Mouse (Mus musculus): ENCODE data around the gene Prr23a3. TPM values are rescaled to one million over a fixed set of nuclear protein-coding genes. Genes with fewer than 3 reads are reported as not detected.

The Prr23a3 gene
- 0.12 TPM in 1 of 2 replicates, not detected in the other for polyA plus RNA-seq (2015; fragmentation: Nextera tagmentation; extraction: Ambion mirVana)

DNA sequence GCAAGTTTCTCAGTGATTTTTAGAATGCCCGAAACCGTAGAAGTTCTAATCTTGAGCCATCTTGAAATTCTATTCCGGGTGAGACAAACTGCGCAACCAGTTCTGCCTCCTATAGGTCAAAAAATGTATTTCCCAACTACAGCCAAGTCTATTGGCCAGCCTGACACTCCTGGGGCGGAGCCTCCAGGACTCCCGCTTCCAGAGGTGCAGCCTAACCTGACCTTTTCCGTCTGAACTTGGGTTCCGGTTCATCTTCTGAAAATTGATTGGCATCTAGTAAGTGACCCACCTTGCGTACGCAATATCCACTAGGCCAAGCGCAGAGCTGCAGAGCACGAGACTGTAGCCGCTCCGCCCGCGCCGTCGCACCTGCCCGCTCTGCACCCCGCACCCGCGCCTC is at the start of gene Prr23a3:
Prr23a3 (plus strand) TSS at position 197 of the 400 bp plus-strand sequence.
- H3K4me3 ChIP-seq (replicated peaks) = no peak within 1 kb of the TSS
- 0 out of 2 replicates have a peak, but pooled peaks cover 4% of the 10 kb centered on the region for H3K27me3 ChIP-seq
- no peaks in the 10 kb centered on the region for H3K36me3 ChIP-seq
- H3K27ac ChIP-seq (replicated peaks) = no peak within 1 kb of the TSS
- no peak within 1 kb of the TSS for H3K9ac ChIP-seq
- H3K4me1 ChIP-seq = no peaks in the 10 kb centered on the region
- no peak for ATAC-seq (ENCODE audit: insufficient number of reproducible peaks, low FRiP score, low TSS enrichment, low read depth)
- no peaks in the 10 kb centered on the region for H3K9me3 ChIP-seq (replicated peaks)
- no peak within 1 kb of the TSS for H3K4me2 ChIP-seq (replicated peaks)
- 57% methylated on average over 22 of the region's 22 CpGs for WGBS

DNA sequence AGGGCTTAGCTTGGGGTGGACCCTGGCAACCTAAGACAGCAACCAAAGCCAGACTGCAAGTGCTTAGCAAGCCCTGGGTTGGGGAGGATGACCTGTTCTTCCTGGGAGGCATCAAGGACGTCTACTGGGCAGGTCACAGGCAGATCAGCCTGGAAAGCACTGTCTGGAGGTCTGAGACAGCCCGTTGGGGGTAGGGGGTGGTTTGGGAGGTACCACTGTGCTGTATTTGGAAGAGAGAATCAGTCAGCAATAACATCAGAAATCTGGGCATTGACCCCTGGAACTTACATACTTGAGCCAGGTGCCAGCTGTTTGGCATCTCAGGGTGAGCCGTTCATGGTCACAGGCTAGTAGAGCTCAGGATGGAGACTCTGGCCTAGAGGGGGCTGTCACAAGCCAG is 48.5 kb upstream of the Prr23a3 start:
- Histone ChIP-seq H3K27ac (replicated peaks) (no peak overlapping the region), H3K4me2 (replicated peaks) (no peak overlapping the region), H3K36me3 (no peaks in the 10 kb centered on the region), H3K4me3 (replicated peaks) (no peak overlapping the region), H3K9me3 (replicated peaks) (no peaks in the 10 kb centered on the region), H3K27me3 (no peaks in the 10 kb centered on the region), H3K9ac (no peak overlapping the region), H3K4me1 (no peaks in the 10 kb centered on the region)
- WGBS = 66% methylated on average over 3 of the region's 3 CpGs
- no peak for ATAC-seq (ENCODE audit: insufficient number of reproducible peaks, low FRiP score, low TSS enrichment, low read depth)

DNA sequence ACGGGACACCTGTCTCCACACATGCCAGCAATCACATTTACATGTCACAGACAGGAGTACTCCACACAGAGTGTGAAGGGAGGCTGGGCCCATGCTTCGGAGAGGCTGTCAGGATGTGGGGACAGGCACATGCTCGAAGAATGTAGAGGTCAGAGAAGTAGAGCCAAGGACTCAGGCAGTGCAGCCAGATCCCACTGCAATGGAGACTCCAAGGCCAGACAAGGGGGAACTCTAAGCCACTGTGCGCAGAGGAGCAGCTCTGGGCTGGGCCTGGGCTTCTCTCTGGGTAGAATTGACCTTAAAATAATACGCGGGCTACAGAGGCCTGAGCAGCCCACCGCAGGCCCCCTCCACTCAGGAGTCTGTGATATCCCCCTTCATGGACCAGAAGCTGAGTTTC is 47.0 kb upstream of the Prr23a3 start:
- ATAC-seq (ENCODE audit: insufficient number of reproducible peaks, low FRiP score, low TSS enrichment, low read depth) = no peak

DNA sequence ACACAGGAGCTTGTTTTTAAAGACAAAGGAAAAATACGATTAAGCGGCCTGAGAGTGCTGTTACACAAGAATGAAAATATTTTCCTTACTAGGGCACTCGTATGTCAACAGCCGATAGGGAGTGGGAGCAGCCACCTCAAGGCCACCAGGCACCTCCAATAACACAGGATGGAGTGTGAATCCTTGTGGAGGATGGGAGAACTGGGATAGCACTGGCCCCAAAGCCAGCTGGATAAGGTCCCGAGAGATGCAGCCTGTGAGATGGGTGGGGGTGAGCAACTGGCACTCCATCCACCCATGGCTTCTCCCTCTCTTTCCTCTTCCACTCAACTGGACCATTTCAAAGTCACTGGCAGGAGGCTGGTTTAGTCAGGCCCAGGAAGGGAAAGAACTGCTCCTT is 45.6 kb upstream of the Prr23a3 start:
- H3K36me3 ChIP-seq = no peaks in the 10 kb centered on the region
- H3K27me3 ChIP-seq = no peaks in the 10 kb centered on the region
- no peak overlapping the region for H3K27ac ChIP-seq (replicated peaks)
- H3K9me3 ChIP-seq (replicated peaks) = no peaks in the 10 kb centered on the region
- 77% methylated on average over 5 of the region's 5 CpGs for WGBS
- no peak overlapping the region for H3K9ac ChIP-seq
- no peak overlapping the region for H3K4me2 ChIP-seq (replicated peaks)
- no peaks in the 10 kb centered on the region for H3K4me1 ChIP-seq
- H3K4me3 ChIP-seq (replicated peaks) = no peak overlapping the region
- no peak for ATAC-seq (ENCODE audit: insufficient number of reproducible peaks, low FRiP score, low TSS enrichment, low read depth)

More for the DNA sequence above, 47.0 kb upstream of the Prr23a3 start:
- Histone ChIP-seq H3K4me3 (replicated peaks) (no peak overlapping the region), H3K27ac (replicated peaks) (no peak overlapping the region), H3K27me3 (no peaks in the 10 kb centered on the region), H3K4me2 (replicated peaks) (no peak overlapping the region), H3K4me1 (no peaks in the 10 kb centered on the region), H3K9ac (no peak overlapping the region), H3K36me3 (no peaks in the 10 kb centered on the region), H3K9me3 (replicated peaks) (no peaks in the 10 kb centered on the region)
- WGBS = 88% methylated on average over 7 of the region's 7 CpGs

DNA sequence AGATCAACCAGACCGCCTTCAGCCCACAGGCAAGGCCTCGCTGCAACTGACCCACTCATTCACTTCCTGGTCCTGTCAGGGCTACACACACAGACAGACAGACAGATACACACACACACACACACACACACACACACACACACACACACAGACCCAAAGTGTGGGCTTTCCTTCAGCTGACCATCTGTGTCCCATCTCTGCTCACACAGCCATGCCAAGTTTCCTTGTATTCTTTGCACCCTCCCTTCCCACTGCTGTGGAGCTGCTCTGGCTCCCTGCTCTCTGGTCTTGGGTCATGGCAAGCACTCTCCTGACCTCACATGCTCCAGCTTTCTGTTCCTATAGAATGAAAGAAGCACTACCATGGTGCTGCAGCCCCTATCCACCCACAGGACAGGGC is 45.1 kb upstream of the Prr23a3 start:
- H3K9ac ChIP-seq = no peak overlapping the region
- no peak overlapping the region for H3K4me3 ChIP-seq (replicated peaks)
- 91% methylated on average over 2 of the region's 2 CpGs for WGBS
- no peaks in the 10 kb centered on the region for H3K9me3 ChIP-seq (replicated peaks)
- no peaks in the 10 kb centered on the region for H3K36me3 ChIP-seq
- H3K4me1 ChIP-seq = no peaks in the 10 kb centered on the region
- ATAC-seq (ENCODE audit: insufficient number of reproducible peaks, low FRiP score, low TSS enrichment, low read depth) = no peak
- H3K4me2 ChIP-seq (replicated peaks) = no peak overlapping the region
- H3K27me3 ChIP-seq = no peaks in the 10 kb centered on the region
- no peak overlapping the region for H3K27ac ChIP-seq (replicated peaks)

DNA sequence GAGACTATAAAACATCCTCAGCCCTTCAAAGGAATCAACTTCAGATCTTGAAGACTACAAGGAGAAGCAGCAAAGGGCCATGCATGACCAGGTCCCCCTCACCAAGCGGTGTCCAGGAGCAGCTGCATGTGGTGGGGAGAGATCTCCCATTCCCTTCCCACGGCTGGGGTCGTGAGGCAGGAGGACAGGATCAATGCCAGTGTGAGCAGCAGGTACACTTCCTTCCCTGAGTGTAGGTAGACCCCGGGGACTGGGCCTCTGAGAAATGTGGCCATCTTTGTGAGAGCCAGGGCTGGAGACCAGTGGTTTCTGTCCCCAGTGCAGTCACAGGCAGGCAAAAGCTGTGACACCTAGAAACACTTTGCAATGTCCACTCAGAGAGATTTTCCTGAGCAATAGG is 44.1 kb upstream of the Prr23a3 start:
- Histone ChIP-seq H3K9ac (no peak overlapping the region), H3K9me3 (replicated peaks) (no peaks in the 10 kb centered on the region), H3K4me2 (replicated peaks) (no peak overlapping the region), H3K27ac (replicated peaks) (no peak overlapping the region), H3K4me1 (no peaks in the 10 kb centered on the region), H3K36me3 (no peaks in the 10 kb centered on the region), H3K27me3 (no peaks in the 10 kb centered on the region), H3K4me3 (replicated peaks) (no peak overlapping the region)
- no peak for ATAC-seq (ENCODE audit: insufficient number of reproducible peaks, low FRiP score, low TSS enrichment, low read depth)
- WGBS = 83% methylated on average over 4 of the region's 4 CpGs

DNA sequence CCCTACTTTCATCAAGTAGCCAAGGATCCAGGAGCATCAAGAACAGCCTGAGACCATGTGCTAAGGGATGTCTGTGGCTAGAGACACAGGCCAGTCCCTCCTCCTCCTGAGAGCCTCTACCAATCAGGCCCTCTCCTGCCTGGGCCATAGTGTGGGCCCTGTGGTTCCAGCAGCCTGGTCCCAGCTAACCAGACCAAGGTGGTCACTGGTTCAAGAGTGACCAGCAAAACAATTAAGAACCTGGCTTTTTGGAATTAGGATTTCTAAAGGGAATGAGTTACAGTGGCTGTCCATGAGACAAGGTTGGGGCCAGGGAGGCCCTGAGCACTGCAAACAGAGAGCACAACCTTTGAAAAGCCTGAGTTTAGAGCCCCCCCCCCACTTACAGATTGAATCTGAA is 43.5 kb upstream of the Prr23a3 start:
- no peak for ATAC-seq (ENCODE audit: insufficient number of reproducible peaks, low FRiP score, low TSS enrichment, low read depth)
- Histone ChIP-seq H3K27me3 (no peaks in the 10 kb centered on the region), H3K36me3 (no peaks in the 10 kb centered on the region), H3K9me3 (replicated peaks) (no peaks in the 10 kb centered on the region), H3K27ac (replicated peaks) (no peak overlapping the region), H3K4me2 (replicated peaks) (no peak overlapping the region), H3K4me1 (no peaks in the 10 kb centered on the region), H3K4me3 (replicated peaks) (no peak overlapping the region), H3K9ac (no peak overlapping the region)

DNA sequence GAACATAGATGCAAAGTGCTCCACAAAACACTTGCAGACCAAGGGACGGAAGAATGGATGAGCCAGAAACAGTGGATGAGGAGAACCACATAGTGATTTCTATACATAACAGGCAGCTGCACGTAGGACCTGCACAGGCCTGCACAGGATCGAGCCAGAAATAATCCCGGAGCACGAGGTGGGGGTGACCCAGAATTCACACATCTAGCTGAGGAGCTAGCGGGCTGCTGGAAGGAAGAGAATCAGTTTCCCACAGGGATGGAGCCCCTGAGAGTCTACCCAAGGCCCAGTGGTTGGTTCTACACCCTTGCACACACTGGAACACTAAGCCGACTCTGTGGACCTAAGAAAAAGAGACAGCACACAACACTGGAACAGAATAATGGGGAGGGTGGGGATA is 40.8 kb upstream of the Prr23a3 start:
- no peaks in the 10 kb centered on the region for H3K27me3 ChIP-seq
- no peaks in the 10 kb centered on the region for H3K4me1 ChIP-seq
- no peak overlapping the region for H3K27ac ChIP-seq (replicated peaks)
- no peaks in the 10 kb centered on the region for H3K9me3 ChIP-seq (replicated peaks)
- WGBS = 83% methylated on average over 7 of the region's 7 CpGs
- H3K4me2 ChIP-seq (replicated peaks) = no peak overlapping the region
- no peak overlapping the region for H3K9ac ChIP-seq
- H3K4me3 ChIP-seq (replicated peaks) = no peak overlapping the region
- ATAC-seq (ENCODE audit: insufficient number of reproducible peaks, low FRiP score, low TSS enrichment, low read depth) = no peak
- H3K36me3 ChIP-seq = no peaks in the 10 kb centered on the region

DNA sequence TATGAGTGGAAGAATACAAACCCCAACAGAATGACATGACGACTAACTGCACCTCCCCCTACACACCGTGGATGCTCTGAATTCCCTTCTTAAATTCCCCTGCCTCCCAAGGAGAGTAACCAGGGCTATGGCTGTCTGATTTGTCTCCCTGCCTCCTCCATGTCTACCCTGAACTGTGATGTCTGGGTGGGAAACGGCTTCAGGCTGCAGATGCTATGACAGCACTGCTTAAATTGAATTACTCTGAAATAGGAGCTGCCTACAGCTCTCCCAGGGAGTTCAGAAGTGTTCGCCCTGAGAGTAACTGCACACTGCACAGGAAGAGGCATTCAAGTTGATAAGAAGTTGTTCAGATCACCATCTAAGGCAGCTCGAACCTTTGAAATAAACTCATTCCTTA is 35.1 kb upstream of the Prr23a3 start:
- WGBS = 16% methylated on average over 5 of the region's 5 CpGs
- Histone ChIP-seq H3K9ac (no peak overlapping the region), H3K4me3 (replicated peaks) (no peak overlapping the region), H3K36me3 (no peaks in the 10 kb centered on the region), H3K9me3 (replicated peaks) (no peaks in the 10 kb centered on the region), H3K4me2 (replicated peaks) (no peak overlapping the region), H3K27ac (replicated peaks) (no peak overlapping the region), H3K4me1 (no peaks in the 10 kb centered on the region), H3K27me3 (no peaks in the 10 kb centered on the region)
- no peak for ATAC-seq (ENCODE audit: insufficient number of reproducible peaks, low FRiP score, low TSS enrichment, low read depth)

DNA sequence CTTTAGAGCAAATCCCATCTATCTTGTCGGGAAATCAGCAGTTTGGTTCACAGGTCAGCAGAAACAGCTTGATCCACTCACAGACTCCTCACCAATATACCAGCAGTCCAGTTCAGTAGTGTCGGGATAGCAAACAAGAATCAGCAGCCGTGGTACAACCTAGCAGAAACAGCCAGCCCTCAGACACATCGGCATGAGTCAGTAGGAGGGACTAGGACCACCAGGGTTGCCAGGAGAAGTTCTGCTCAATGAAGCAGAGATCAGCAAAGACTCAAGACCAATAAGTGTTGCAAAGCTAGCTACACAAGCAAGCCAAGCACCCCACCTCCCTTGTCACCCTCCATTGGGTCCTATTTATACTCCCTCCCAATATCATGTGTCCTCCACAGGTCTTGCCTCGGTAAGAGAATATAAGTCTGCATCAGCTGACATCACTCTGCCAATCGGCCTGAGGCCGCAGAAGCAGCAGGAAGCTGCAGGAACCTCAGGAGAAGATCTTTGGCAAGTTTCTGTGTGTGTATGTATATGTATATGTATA is 27.0 kb upstream of the Prr23a3 start:
- Histone ChIP-seq H3K4me1 (no peaks in the 10 kb centered on the region), H3K4me3 (replicated peaks) (no peak overlapping the region), H3K27ac (replicated peaks) (no peak overlapping the region), H3K4me2 (replicated peaks) (no peak overlapping the region), H3K36me3 (no peaks in the 10 kb centered on the region), H3K9me3 (replicated peaks) (no peaks in the 10 kb centered on the region), H3K9ac (no peak overlapping the region), H3K27me3 (no peaks in the 10 kb centered on the region)
- no peak for ATAC-seq (ENCODE audit: insufficient number of reproducible peaks, low FRiP score, low TSS enrichment, low read depth)
- WGBS = 81% methylated on average over 7 of the region's 7 CpGs

DNA sequence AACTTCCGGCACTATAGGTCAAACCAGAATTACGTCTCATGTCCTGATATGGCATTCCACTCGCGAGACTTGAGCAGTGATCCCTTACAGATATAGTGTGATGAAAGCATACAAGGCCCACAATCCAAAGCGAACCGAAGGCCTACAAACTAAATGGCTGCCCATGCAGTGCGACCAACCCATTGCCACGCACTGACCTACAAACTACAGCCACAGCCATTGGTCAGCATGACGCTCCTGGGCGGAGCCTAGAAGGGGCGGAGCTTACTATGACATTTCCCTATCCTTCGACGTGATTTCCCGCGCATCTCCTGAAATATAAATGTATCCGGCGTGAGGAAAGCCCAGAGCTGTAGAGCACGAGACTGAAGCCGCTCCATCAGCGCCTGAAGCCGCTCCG is 22.4 kb upstream of the Prr23a3 start, which contains the start of gene Prr23a1:
Prr23a1 (plus strand) TSS at position 387 of the 400 bp plus-strand sequence.
- Histone ChIP-seq H3K27me3 (no peaks in the 10 kb centered on the region), H3K9ac (no peak within 1 kb of the TSS), H3K4me3 (replicated peaks) (no peak within 1 kb of the TSS), H3K4me1 (no peaks in the 10 kb centered on the region), H3K27ac (replicated peaks) (no peak within 1 kb of the TSS), H3K9me3 (replicated peaks) (no peaks in the 10 kb centered on the region), H3K4me2 (replicated peaks) (peak within 1 kb of the TSS; percentile 24; the same call in 1 of the 2 replicates), H3K36me3 (no peaks in the 10 kb centered on the region)
- no peak for ATAC-seq (ENCODE audit: insufficient number of reproducible peaks, low FRiP score, low TSS enrichment, low read depth)
- WGBS = 58% methylated on average over 22 of the region's 22 CpGs

DNA sequence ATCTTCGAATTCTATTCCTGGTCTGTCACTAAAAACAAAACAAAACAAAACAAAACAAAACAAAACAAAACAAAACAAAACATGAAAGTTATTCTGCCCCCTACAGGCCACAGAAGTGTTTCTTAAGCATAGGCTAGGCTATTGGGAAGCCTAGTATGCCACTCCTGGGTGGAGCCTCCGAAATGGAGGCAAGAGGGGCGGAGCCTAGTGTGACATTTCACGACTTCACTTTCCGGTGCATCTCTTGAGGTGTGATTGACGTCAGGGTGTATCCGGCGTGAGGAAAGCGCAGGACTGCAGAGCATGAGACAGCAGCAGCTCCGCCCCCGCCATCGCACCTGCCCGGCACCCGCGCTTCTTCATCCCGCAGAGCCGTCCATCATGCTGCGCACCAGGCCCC is 8.4 kb upstream of the Prr23a3 start, which contains the start of gene Prr23a2:
Prr23a2 (plus strand) TSS at position 285 of the 400 bp plus-strand sequence.
- Histone ChIP-seq H3K4me2 (replicated peaks) (no peak within 1 kb of the TSS), H3K27me3 (no peaks in the 10 kb centered on the region), H3K4me3 (replicated peaks) (no peak within 1 kb of the TSS), H3K9ac (no peak within 1 kb of the TSS), H3K4me1 (no peaks in the 10 kb centered on the region), H3K9me3 (replicated peaks) (no peaks in the 10 kb centered on the region), H3K27ac (replicated peaks) (no peak within 1 kb of the TSS), H3K36me3 (no peaks in the 10 kb centered on the region)
- 77% methylated on average over 18 of the region's 18 CpGs for WGBS
- ATAC-seq (ENCODE audit: insufficient number of reproducible peaks, low FRiP score, low TSS enrichment, low read depth) = no peak

Measured in embryonic facial prominence, embryonic 15.5 days (tissue).